Mouse (Mus musculus) intestine, embryonic 16.5 days (tissue): ENCODE data around the gene Car8. TPM values are rescaled to one million over a fixed set of nuclear protein-coding genes. Genes with fewer than 3 reads are reported as not detected.
"Not testable (repeated sequence)": the region's sequence is repeated elsewhere in the genome, so short reads cannot be mapped to it uniquely, and the experiment has no call there.

Source experiments
- ATAC-seq: fragments of 200-750 bp; cut with Nextera tagmentation; 2 replicates; pipeline ENCODE4 v1.8.0; 2017; ENCODE audit warnings: moderate TSS enrichment, moderate library complexity
- H3K27ac ChIP-seq: fragments of 300-500 bp; sonication (generic); 2 replicates; pipeline ENCODE4 v1.5.1; 2014; ENCODE audit warnings: mild to moderate bottlenecking, low read length
- H3K27me3 ChIP-seq: fragments of 300-500 bp; sonication (generic); replicated peaks from 2 replicates; pipeline ENCODE4 v1.6.1; 2014; ENCODE audit warnings: low read length, control low read depth, mixed read lengths; ENCODE audit not compliant: control insufficient read depth, insufficient read depth
- H3K36me3 ChIP-seq: fragments of 300-500 bp; sonication (generic); 2 replicates; pipeline ENCODE4 v1.6.1; 2014; ENCODE audit warnings: low read length, control low read depth; ENCODE audit not compliant: control insufficient read depth, insufficient read depth
- H3K4me1 ChIP-seq: fragments of 300-500 bp; sonication (generic); 2 replicates; pipeline ENCODE4 v1.6.1; 2014; ENCODE audit warnings: low read length, control low read depth, mixed read lengths; ENCODE audit not compliant: control insufficient read depth, insufficient read depth
- H3K4me2 ChIP-seq: fragments of 300-500 bp; sonication (generic); 2 replicates; pipeline ENCODE4 v1.6.1; 2014; ENCODE audit warnings: low read depth, low read length, control low read depth
- H3K4me3 ChIP-seq: fragments of 300-500 bp; sonication (generic); 2 replicates; pipeline ENCODE4 v1.5.1; 2014; ENCODE audit warnings: mild to moderate bottlenecking, low read length
- H3K9ac ChIP-seq: fragments of 300-500 bp; sonication (generic); 2 replicates; pipeline ENCODE4 v1.6.1; 2014; ENCODE audit warnings: low read depth, low read length
- H3K9me3 ChIP-seq: fragments of 300-500 bp; sonication (generic); 2 replicates; pipeline ENCODE4 v1.6.1; 2016; ENCODE audit warnings: low read length, control low read depth; ENCODE audit not compliant: control insufficient read depth
- WGBS: fragments of 180-500 bp; shearing (Covaris S2); extraction: QIAGEN DNeasy Blood & Tissue Kit; methylation state at CpG from one replicate; pipeline ENCODE4 v1.1.7; 2014; 5-methylcytosine and 5-hydroxymethylcytosine counted together
- microRNA-seq: library from miRNA; unstranded; fragments of <30 nt; microRNA quantifications from one replicate; pipeline ENCODE4, GENCODE M21; 2016
- polyA plus RNA-seq: library from polyadenylated mRNA; unstranded; fragments of >200 nt; fragmentation: Nextera tagmentation; extraction: Ambion mirVana; gene quantifications from 2 replicates; pipeline ENCODE4 v1.2.1, GENCODE M21; 2015

Gene Car8
- polyA plus RNA-seq, 1 experiment from 2014 or later, result 54.2 TPM

DNA sequence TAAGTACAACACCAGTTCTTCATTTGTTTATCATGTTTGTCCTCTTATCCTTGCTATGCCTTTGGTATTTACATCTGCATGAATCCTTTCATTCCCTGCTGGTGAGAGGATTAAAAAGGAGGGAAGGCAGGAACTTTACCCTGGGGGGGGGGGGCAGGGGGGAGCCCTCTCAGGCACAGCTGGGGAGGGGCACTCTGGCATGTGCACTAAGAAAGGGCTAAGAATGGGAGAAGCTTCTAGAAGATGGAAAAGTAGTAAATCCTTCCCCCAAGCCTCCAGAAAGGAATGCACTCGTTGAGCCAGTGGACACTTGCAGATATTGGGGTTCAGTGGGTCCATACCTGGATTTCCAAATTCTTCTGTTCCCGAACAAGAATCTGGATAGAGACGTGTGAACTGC is 141.2 kb downstream of the Car8 start:
- WGBS, result 52% methylated on average over 3 of the region's 3 CpGs
- ATAC-seq, result no peak
- Histone ChIP-seq H3K9me3 (no peaks in the 10 kb centered on the region), H3K4me2 (no peak overlapping the region), H3K27me3 (no peaks in the 10 kb centered on the region), H3K9ac (no peak overlapping the region), H3K27ac (no peak overlapping the region), H3K36me3 (no peaks in the 10 kb centered on the region), H3K4me3 (no peak overlapping the region), H3K4me1 (no peaks in the 10 kb centered on the region)

GRCm38 (mm10) chr4:8093566-8093965 is 145.3 kb downstream of the Car8 start:
- H3K9me3 ChIP-seq, H3K4me2 ChIP-seq, ATAC-seq, H3K4me1 ChIP-seq, H3K9ac ChIP-seq, H3K27me3 ChIP-seq, H3K36me3 ChIP-seq, H3K27ac ChIP-seq, H3K4me3 ChIP-seq: not testable (repeated sequence)
- 83% methylated on average over 3 of the region's 3 CpGs for WGBS

Small RNA genes lying within 50 kb of the gene (microRNA-seq; reads per million reads assigned to microRNA genes)
- gene Gm25355, result not detected
